Mouse (Mus musculus): ENCODE results near the gene Gtf2e1.

The Gtf2e1 gene

DNA sequence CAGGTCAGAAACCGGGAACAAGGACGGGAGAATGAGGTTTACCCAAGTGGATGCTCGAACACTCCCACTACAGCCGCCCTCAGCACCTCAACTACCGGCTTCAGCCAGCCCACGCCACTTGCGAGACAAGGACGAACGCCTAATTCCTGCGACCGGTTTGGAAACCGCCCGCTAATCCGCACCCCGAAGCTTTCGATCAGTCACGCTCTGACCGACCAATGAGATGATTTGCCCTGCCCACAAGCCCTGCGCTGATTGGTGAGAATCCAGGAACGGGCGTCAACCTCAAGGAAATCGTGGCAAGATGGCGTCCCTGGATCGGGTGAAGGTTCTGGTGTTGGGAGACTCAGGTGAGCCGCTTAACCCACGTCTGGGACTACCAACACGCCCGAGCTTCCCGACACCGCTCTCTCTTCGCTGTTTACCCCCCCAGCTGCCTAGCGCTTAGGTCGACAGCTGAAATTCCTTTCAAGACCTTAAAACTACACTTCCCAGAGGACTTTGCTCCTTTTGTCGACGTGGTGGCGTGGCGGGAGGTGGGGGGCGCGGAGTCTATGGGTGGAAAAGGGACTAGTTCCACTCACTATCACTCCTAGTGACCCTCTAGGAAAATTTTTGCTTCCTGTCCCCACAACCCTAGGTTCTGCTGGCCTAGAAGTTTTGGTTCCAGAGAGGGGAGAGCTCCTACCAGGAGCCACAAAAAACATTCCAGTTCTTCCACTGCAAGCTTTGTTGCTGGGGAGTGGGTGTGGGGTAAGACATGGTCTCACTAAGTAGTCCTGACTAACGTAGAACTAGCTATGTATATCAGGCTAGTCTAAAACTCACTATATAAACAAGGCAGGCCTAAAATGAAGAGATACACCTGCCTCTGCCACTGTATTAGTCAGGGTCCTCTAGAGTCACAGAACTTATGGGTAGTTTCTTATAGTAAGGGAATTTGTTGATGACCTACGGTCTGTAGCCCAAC is at the start of gene Gtf2e1, which contains the start of gene Rabl3:
TSS of gene Gtf2e1 (minus strand) at position 179 of the 970 bp plus-strand sequence.
TSS of gene Rabl3 (plus strand) at position 275 of the 970 bp plus-strand sequence.
- DNase-seq, result peak; percentile 98

DNA sequence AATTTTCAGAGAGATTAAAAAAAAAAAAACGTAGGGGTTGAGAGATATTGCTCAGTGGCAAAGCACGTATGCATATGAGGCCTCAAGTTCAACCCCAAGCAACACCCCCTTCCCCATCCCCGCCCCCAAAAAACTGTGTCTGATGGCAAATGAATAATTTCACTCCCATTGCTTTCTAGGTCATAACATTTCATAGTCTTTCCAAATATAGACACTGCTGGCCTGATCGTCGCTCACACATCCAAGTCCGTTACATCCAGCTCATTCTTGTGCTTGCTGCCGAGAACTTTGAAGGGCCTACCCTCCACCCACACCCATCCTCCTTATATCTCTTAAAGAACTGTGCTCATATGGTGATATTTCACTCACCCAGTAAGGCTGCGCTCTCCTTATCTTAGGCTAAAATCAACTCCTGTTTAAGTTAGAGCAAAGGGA is 45.6 kb upstream of the Gtf2e1 start:
- DNase-seq, result no peak

GRCm38 (mm10) chr16:37584218-37585035 is 44.8 kb upstream of the Gtf2e1 start:
- DNase-seq, result peak in 1 of 2 experiments; percentile 13

- DNase-seq, result no peak
Measured at GRCm38 (mm10) chr16:37583801-37584200, 44.2 kb upstream of the Gtf2e1 start.

- no peak for DNase-seq
Measured at GRCm38 (mm10) chr16:37583306-37583705, 43.7 kb upstream of the Gtf2e1 start.

DNA sequence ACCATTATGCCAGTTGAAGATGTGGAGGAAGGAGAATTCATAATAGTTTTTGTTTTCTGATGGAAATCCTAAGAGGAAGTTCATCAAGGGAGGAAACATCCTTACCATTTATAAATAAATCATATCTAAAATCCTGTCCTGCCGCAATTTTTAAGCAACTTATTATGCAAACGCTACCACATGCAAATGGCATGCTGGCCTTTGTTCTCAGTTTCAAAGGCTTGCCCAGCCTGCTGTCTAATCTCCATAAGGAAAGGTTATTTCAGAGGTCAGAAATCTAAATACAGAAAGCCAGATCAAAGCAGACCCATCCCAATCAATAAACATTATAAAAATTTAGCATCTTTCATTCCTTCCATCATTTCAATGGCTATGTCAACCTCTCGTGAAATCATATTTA is 42.3 kb upstream of the Gtf2e1 start:
- DNase-seq, result no peak

DNA sequence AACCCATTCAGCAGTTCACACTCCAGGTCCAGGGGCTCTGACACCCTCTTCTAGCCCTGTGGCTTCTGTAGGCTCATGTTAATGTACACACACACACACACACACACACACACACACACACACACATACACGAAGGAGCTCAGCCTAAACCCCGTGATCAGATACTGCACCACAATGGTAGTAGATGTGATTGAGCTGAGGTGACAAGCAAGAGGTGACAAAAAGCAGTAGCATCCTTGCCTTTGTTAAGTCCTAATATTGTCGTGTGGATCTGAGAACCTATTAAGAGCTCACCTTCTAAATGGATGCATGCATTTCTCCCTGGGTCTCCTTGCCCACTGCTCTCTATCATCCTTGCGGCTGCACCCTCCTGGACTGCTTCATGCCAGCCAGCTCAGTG is 41.1 kb upstream of the Gtf2e1 start:
- DNase-seq, result no peak

DNA sequence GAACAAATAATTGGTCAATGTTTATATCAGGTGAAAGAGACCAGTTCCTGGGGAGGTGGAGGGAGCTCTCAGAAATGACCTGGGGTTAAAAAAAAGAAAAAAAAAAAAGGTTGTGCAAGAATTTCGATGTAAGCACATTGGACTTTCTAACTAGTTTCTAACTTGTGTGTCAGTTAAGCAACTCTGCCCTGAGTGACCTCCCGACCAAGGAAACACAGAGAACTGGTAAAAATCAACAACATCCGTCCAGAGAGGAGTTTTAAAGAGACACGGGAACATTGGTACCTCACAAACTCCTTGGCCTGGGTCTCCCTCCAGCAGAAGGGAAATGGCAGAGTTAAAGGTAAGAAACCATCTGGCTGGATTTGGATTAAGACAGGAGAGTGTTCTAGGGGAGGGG is 40.4 kb upstream of the Gtf2e1 start, which contains the start of gene Hgd:
TSS of gene Hgd (plus strand) at position 160 of the 400 bp plus-strand sequence.
- no peak for DNase-seq

GRCm38 (mm10) chr16:37579591-37579990 is 40.0 kb upstream of the Gtf2e1 start:
- no peak for DNase-seq

GRCm38 (mm10) chr16:37575325-37575724 is 35.7 kb upstream of the Gtf2e1 start:
- DNase-seq, result no peak

DNA sequence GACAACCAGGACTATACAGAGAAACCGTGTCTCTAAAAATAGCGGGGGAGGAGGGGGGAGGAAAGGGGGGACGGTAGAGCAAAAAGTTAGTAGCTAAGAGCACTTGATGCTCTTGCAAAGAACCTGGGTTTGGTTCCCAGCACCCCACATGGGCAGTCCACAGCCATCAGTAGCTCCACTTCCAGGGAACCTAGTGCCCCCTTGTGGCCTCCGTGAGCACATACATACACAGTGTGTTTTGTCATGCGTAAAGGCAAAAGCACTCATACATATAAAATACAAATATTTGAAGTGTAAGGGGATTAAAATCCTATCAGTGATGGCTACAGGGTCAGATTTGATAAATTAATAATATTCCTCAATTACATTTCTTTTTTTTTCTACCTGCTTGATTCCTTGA is 33.5 kb upstream of the Gtf2e1 start:
- no peak for DNase-seq

DNA sequence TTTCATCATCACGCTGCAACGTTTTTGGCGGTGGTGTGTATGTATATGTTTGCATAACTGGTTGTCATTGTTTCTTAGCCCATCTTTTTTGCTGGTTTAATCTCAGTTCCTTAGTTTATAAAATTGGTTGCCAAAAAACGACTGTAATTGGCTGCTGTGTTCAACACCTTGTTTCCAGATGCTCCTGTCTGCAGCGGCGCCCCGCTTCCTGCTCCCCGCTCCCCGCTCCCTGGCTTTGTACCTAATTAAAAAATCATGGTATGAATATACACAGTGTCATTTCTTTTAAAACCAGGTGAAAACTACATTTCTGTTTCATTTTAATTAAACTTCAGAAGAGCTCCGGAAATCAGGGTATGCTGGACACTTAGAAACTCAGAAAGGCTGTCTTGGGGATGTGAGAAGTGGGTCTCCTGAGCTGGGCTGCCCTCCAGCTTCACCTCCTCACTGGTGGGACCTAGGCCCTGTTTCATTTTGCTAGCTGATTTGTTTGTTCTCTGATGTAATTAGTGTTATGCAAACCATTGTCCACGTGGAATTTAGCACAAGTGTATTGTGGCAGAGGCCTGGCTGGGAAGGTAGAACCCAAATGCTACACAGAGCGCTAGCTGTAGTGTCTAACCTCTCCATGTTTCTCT is 32.6 kb upstream of the Gtf2e1 start:
- DNase-seq, result no peak

- no peak for DNase-seq
Measured at GRCm38 (mm10) chr16:37571554-37571953, 32.0 kb upstream of the Gtf2e1 start.

- no peak for DNase-seq
Measured at GRCm38 (mm10) chr16:37567113-37568050, 27.8 kb upstream of the Gtf2e1 start.

- DNase-seq, result no peak
Measured at GRCm38 (mm10) chr16:37566107-37566506, 26.5 kb upstream of the Gtf2e1 start.

DNA sequence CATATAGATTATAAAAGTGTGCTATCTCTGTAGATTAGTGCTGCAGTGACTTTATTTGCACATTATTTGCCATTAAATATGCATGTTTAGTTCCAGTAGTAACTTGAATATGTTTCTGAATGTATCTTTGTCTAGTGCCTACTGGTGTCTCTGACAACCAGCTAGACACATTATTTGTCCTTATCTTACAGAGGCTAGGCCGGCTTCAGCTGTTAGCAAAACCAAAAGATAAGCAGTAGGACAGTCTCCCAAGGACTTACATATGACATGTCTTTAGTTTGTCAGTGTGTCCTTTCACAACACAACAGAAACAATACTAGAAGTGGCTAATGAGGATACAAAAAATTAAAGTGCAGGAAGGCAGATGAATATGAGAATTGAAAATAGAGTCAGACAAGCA is 25.5 kb upstream of the Gtf2e1 start:
- DNase-seq, result no peak

DNA sequence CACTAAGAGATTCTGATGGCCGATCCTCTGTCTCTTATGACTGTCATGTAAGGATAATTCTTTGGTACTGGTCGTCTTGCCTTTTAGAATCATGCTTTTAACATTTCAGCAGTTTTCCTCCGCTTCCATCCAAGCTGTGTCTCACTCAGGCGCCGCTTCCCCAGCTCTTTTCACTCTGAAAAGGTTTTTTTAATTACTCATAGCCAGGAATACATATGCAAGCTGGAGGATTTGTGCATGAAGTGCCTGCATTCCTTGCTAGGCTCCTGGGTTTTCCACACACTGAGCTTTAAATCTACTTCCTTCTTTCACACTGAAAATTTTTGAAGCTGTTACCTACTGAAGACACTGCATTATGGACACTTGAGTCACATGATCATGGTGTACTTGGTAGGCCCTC is 23.4 kb upstream of the Gtf2e1 start:
- DNase-seq, result no peak

DNA sequence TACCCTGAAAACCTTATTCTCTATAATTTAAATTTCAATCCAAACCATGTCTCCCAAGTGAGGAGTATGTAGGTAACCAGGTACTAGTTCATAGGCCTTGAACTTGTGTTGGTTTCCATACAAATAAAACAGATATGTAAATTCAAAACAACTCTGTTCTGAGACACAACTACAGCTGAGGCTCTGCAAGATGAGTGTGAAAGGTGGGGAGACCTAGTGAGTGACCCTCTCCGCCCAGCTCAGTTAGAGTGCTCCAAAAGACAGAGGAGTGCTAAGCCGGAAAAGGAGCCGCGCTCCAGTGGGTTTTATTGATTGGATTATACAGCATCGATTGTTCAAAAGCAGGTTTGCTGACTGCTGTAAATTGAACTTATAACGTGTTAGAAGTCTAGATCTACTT is 22.8 kb upstream of the Gtf2e1 start:
- DNase-seq, result no peak

DNA sequence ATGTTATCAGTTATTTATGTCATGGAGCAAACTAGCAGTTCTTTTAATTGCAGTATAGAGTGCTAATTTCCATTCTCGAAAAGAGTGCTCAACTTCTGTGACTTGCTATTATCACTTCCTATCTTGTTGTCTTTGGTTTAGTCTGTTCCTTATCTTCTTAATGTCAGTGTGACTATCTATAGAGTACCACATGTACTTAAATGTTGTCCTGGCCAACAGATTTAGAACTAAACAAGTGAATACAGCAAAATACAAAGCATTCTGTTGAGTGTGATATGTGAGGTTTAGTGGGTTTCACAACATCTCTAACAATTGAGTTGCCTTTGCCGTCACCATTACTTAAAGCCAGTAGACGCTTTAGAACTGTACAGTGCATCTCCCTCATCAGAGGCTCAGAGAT is 13.2 kb upstream of the Gtf2e1 start:
- DNase-seq, result no peak

DNA sequence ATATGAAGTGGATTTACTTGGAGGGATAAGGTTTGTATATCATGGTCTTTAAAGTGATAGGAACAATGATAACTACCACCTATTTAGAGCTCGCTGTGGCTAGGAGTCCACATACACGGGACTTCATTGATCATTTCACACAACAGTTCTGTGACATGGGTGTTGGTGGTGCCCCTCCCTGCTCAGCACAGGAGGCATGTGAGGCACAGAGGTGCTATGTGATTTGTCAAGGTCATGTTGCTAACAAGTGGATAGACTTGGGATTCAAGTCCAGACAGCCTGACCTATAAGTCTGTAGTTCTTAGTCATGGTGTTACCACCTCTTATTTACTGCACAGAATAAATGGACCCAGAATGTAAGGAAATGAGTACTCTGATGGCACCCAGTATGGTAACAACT is 11.4 kb upstream of the Gtf2e1 start:
- no peak for DNase-seq

GRCm38 (mm10) chr16:37550266-37550665 is 10.7 kb upstream of the Gtf2e1 start:
- DNase-seq, result no peak

DNA sequence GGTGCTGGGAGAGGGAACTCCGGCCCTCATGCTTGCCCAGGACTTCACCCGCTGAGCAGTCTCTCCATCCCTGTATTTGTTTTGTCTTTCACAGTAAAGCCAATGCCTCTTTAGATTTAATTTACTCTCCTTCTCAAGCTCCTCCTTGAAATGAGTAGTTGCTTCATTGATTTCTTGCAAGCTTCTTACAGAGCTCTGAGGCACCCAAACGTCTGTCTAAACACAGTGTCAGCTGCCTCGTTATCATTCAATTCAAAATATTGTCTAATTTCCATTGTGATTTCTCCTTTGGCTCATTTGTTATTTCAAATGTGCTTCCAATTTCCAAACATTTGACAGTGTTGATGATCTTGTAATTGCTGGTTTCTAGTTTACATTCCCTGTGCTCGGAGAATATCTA is 6.7 kb upstream of the Gtf2e1 start:
- DNase-seq, result no peak

All from lung, postnatal 4 days (tissue).